Mouse (Mus musculus) brain, embryonic 14.5 days (tissue): ENCODE data around the gene Ebf1.

Source experiments
- CTCF ChIP-seq: fragments of 200-500 bp; IDR thresholded peaks from 2 replicates; pipeline ENCODE4 v1.5.1; 2012; ENCODE audit warnings: inconsistent platforms, mild to moderate bottlenecking, moderate library complexity, borderline replicate concordance; ENCODE audit not compliant: insufficient read depth, insufficient read length; ENCODE audit errors: extremely low read depth
- POLR2A ChIP-seq: fragments of 200-500 bp; IDR thresholded peaks from 2 replicates; pipeline ENCODE4 v1.6.1; 2012; ENCODE audit warnings: mild to moderate bottlenecking, inconsistent platforms, borderline replicate concordance; ENCODE audit not compliant: poor library complexity, insufficient read depth, insufficient read length, severe bottlenecking; ENCODE audit errors: extremely low read depth

DNA sequence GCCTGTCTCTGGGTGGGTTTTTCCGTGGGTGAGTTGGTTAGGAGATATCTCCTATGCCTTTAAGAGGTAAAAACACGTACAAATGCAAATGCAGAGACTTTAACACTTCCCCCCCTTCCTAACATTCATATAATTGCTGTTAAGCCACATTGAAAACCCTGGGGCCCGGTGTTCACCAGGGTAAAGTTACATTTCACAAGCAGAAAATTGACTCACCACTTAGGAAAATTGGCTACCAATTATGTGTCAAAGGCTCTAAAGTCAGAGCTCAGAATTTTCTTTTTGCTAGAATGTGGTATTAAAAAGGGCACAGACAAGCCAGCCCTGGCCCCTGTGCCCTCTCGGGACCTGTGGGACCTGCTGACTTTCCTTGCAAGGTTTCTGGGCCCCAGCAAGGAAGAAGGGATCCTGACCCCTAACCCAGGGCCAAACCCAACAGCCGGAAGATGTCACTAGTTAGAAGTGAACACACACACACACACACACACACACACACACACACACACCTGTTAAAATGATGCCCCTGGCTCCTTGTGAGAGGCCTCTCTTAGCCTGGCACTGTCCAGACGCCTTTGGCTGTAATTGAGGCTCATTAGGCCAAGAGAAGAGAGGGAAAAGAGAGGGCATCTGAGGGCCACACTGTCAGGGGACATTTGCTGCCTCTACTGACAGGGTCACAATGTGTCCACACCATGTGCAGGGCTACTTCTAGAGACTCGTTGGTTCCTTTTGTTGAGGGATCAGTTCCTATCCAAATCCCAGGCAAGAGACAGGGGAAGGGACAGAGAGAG, 48.8 kb downstream of the Ebf1 start:
- no peak for TF ChIP-seq CTCF
- TF ChIP-seq POLR2A: no peak
